Mouse (Mus musculus) B cell, adult 2 months (primary cell): Measurements from ENCODE around the gene Nav3.

Experiments
- DNase-seq, 2 experiments: peaks; one replicate each; pipeline ENCODE4 v3.0.0; 2022

The Nav3 gene

GRCm38 (mm10) chr10:109799246-109799645, 656.8 kb downstream of the Nav3 start:
- no peak for DNase-seq

- no peak for DNase-seq
These were observed 659.0 kb downstream of the Nav3 start for GRCm38 (mm10) chr10:109796981-109797380.

- no peak for DNase-seq
These were observed 662.5 kb downstream of the Nav3 start for GRCm38 (mm10) chr10:109793491-109793890.

- no peak for DNase-seq
These were observed 667.3 kb downstream of the Nav3 start for GRCm38 (mm10) chr10:109788728-109789127.

GRCm38 (mm10) chr10:109779109-109779508, 676.9 kb downstream of the Nav3 start:
- DNase-seq: no peak

- no peak for DNase-seq
These were observed 686.9 kb downstream of the Nav3 start for GRCm38 (mm10) chr10:109769092-109769491.

- no peak for DNase-seq
These were observed 690.4 kb downstream of the Nav3 start for GRCm38 (mm10) chr10:109765650-109766049.

GRCm38 (mm10) chr10:109764412-109765101, 691.4 kb downstream of the Nav3 start:
- no peak for DNase-seq

GRCm38 (mm10) chr10:109758921-109759600, 696.9 kb downstream of the Nav3 start:
- DNase-seq: no peak

- DNase-seq: no peak
These were observed 709.1 kb downstream of the Nav3 start for GRCm38 (mm10) chr10:109746901-109747300.

- DNase-seq: no peak
These were observed 714.3 kb downstream of the Nav3 start for GRCm38 (mm10) chr10:109741664-109742063.

- DNase-seq: no peak
These were observed 715.7 kb downstream of the Nav3 start for GRCm38 (mm10) chr10:109740326-109740725.

GRCm38 (mm10) chr10:109723646-109724045, 732.4 kb downstream of the Nav3 start:
- no peak for DNase-seq

GRCm38 (mm10) chr10:109718808-109719207, 737.2 kb downstream of the Nav3 start:
- DNase-seq: no peak

GRCm38 (mm10) chr10:109718390-109718789, 737.6 kb downstream of the Nav3 start:
- DNase-seq: no peak

GRCm38 (mm10) chr10:109713001-109713400, 743.0 kb downstream of the Nav3 start:
- DNase-seq: no peak

GRCm38 (mm10) chr10:109699771-109700335, 756.2 kb downstream of the Nav3 start:
- no peak for DNase-seq

- no peak for DNase-seq
These were observed 765.4 kb downstream of the Nav3 start for GRCm38 (mm10) chr10:109690564-109690963.

- no peak for DNase-seq
These were observed 771.6 kb downstream of the Nav3 start for GRCm38 (mm10) chr10:109684109-109685056.

GRCm38 (mm10) chr10:109672896-109673295, 783.1 kb downstream of the Nav3 start:
- no peak for DNase-seq

GRCm38 (mm10) chr10:109667453-109667852, 788.6 kb downstream of the Nav3 start:
- DNase-seq: no peak

- DNase-seq: no peak
These were observed 791.2 kb downstream of the Nav3 start for GRCm38 (mm10) chr10:109664629-109665317.
